Mouse (Mus musculus): ENCODE measurements around the gene Epn3. TPM values are rescaled to one million over a fixed set of nuclear protein-coding genes. Genes with fewer than 3 reads are reported as not detected.

Gene Epn3
- polyA plus RNA-seq, 1 experiment from 2014 or later, result 0.08 TPM

DNA sequence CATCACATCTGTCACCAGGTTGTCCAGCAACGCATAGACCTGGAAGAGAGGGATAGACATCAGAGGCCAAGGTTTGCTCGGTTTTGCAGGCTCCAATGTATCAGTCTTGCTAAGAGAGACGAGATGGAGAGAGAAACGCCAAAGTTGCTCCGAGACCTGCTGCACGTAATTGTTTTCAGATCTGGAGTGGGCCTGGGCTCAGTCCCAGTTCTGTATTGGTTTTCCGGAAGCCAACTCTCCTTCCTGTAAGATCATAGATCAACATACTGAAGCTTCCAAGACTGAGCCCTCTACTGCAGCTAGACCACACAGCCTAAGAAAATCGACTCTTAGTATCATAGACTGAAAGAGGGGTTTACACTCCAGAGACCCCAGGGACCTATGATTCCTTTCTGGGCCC lies 1.7 kb upstream of the Epn3 start:
- H3K4me2 ChIP-seq (ENCODE audit: low read depth, low read length), result no peak overlapping the region
- no peak overlapping the region for H3K4me3 ChIP-seq (ENCODE audit: low read depth, low read length)
- H3K9ac ChIP-seq (ENCODE audit: low read depth, low read length), result no peak overlapping the region
- H3K36me3 ChIP-seq (ENCODE audit: control insufficient read depth, insufficient read depth), result no peaks in the 10 kb centered on the region
- WGBS (ENCODE audit: insufficient replicate concordance), result 59% methylated on average over 8 of the region's 8 CpGs
- H3K4me1 ChIP-seq (ENCODE audit: control insufficient read depth, low read depth, low read length), result no peaks in the 10 kb centered on the region
- no peak for ATAC-seq (ENCODE audit: low read depth)
- H3K9me3 ChIP-seq (replicated peaks; ENCODE audit: control insufficient read depth, low read length), result no peaks in the 10 kb centered on the region
- peaks cover 36% of the 10 kb centered on the region for H3K27me3 ChIP-seq (ENCODE audit: control insufficient read depth, insufficient read depth, low read depth, low read length)
- H3K27ac ChIP-seq (ENCODE audit: low read length), result no peak overlapping the region

DNA sequence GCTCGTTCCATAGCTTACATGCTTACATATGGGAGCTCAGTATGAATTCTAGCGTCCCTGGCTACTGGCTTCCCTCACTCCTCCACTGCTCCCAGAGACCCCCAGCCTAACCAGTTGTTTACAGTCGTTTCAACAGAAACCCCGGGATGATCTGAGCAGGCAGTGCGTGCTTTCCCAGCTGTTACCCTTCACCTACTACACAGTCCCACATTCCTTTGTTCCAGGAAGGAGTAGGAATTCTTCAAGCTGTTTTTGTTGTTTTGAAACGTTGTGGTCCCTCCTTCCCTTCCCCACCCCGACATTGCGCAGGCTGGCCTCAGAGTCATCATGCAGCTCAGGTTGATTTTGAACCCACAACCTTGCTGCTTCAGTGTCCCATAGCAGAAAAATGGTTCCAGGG lies 588 bp upstream of the Epn3 start:
- Histone ChIP-seq H3K4me3 (ENCODE audit: low read depth, low read length) (no peak overlapping the region), H3K27ac (ENCODE audit: low read length) (no peak overlapping the region), H3K4me2 (ENCODE audit: low read depth, low read length) (no peak overlapping the region), H3K4me1 (ENCODE audit: control insufficient read depth, low read depth, low read length) (no peaks in the 10 kb centered on the region), H3K9me3 (replicated peaks; ENCODE audit: control insufficient read depth, low read length) (no peaks in the 10 kb centered on the region), H3K9ac (ENCODE audit: low read depth, low read length) (no peak overlapping the region), H3K27me3 (ENCODE audit: control insufficient read depth, insufficient read depth, low read depth, low read length) (peaks cover 36% of the 10 kb centered on the region), H3K36me3 (ENCODE audit: control insufficient read depth, insufficient read depth) (no peaks in the 10 kb centered on the region)
- ATAC-seq (ENCODE audit: low read depth), result no peak
- WGBS (ENCODE audit: insufficient replicate concordance), result 21% methylated on average over 8 of the region's 8 CpGs

DNA sequence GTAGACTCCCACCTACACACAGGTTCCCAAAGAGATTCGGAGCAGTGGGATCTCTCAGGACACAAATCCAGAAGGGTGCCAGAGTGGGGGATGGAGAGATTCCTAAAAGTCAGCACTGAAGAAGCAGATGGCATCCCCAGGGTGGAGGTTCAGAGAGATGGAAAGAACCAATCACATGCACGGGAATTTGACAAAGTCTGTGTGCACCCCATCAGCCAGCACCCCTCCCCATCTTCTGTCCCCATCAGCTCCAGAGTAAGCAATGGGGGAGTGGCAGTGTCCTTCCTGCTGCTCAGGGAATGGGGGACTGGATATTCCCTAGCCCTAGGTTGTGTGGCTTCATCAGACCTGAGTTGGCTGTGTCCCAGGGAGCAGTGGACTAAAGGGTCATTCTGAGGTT lies 739 bp downstream of the Epn3 start:
- no peak for ATAC-seq (ENCODE audit: low read depth)
- Histone ChIP-seq H3K27me3 (ENCODE audit: control insufficient read depth, insufficient read depth, low read depth, low read length) (peaks cover 36% of the 10 kb centered on the region), H3K9me3 (replicated peaks; ENCODE audit: control insufficient read depth, low read length) (no peaks in the 10 kb centered on the region), H3K4me2 (ENCODE audit: low read depth, low read length) (no peak overlapping the region), H3K9ac (ENCODE audit: low read depth, low read length) (no peak overlapping the region), H3K4me1 (ENCODE audit: control insufficient read depth, low read depth, low read length) (no peaks in the 10 kb centered on the region), H3K36me3 (ENCODE audit: control insufficient read depth, insufficient read depth) (no peaks in the 10 kb centered on the region), H3K4me3 (ENCODE audit: low read depth, low read length) (no peak overlapping the region), H3K27ac (ENCODE audit: low read length) (no peak overlapping the region)
- 10% methylated on average over 2 of the region's 2 CpGs for whole genome bisulfite sequencing (ENCODE audit: insufficient replicate concordance)

DNA sequence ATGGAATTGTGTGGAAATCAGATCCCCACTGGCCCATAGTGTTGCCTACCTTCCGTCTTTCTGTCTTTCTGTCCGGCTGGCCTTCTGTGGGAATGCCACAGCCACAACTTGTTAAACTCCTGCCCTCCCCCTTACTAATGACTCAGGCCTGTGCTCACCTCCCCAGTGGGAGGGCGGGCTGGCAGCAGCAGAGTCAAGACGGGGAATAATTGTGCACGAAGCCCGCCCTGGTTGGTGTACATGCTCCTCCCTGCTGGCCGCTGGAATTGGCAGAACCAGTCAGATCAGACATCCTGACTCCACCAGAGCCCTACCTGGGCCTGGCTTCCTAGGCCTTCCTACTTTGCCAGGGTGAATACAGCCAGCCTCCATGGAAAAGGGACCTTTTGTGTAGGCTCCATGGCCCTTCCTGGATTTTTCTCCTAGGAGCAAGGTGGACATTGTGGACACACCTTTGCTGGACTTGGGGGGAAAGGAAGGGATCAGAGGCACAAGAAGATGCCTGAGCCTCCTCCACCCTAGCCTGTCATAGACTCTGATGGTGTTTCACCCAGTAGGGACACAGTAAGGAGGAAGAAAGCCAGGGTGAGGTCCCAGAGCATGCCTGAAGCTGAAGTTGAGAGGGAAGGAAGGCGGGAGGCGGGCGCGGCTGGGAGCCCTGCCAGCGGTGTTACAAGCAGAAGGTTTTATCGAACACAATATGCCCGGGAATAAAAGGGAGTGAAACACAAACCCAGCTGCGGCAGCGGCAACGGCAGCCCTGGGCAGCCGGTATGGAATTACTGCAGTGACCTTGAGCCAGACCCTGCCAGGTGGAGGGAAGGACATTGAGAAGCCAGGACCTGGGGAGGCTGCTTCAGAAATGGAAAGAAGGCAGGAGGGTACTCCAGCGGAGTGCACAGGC lies 1.4 kb downstream of the Epn3 start:
- no peak overlapping the region for H3K9ac ChIP-seq (ENCODE audit: low read depth, low read length)
- H3K4me1 ChIP-seq (ENCODE audit: control insufficient read depth, low read depth, low read length), result no peaks in the 10 kb centered on the region
- H3K9me3 ChIP-seq (replicated peaks; ENCODE audit: control insufficient read depth, low read length), result no peaks in the 10 kb centered on the region
- WGBS (ENCODE audit: insufficient replicate concordance), result 29% methylated on average over 19 of the region's 19 CpGs
- no peak overlapping the region for H3K4me2 ChIP-seq (ENCODE audit: low read depth, low read length)
- ATAC-seq (ENCODE audit: low read depth), result no peak
- H3K36me3 ChIP-seq (ENCODE audit: control insufficient read depth, insufficient read depth), result no peaks in the 10 kb centered on the region
- no peak overlapping the region for H3K4me3 ChIP-seq (ENCODE audit: low read depth, low read length)
- no peak overlapping the region for H3K27ac ChIP-seq (ENCODE audit: low read length)
- peaks cover 36% of the 10 kb centered on the region for H3K27me3 ChIP-seq (ENCODE audit: control insufficient read depth, insufficient read depth, low read depth, low read length)

DNA sequence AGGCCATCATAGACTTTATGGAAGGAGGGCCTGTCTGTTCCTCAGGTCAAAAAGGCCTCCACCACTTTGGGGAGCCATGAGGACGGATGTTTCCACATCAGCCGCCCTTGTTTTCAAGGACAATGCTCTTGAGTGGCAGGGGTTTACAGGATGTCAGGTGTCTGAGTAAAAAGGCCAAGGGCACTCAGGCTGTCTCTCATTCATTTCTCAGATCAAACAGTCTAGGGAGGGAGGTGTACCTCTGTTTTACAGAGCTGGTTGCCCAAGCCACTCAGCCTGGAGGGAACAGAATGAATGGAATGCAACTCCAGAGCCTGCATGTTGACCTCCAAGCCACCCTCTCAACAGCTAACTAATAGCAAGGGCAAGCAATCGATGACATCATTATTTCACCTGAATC lies 4.4 kb downstream of the Epn3 start:
- no peaks in the 10 kb centered on the region for H3K4me1 ChIP-seq (ENCODE audit: control insufficient read depth, low read depth, low read length)
- H3K27ac ChIP-seq (ENCODE audit: low read length), result no peak overlapping the region
- no peak overlapping the region for H3K4me3 ChIP-seq (ENCODE audit: low read depth, low read length)
- H3K4me2 ChIP-seq (ENCODE audit: low read depth, low read length), result no peak overlapping the region
- no peak for ATAC-seq (ENCODE audit: low read depth)
- no peaks in the 10 kb centered on the region for H3K36me3 ChIP-seq (ENCODE audit: control insufficient read depth, insufficient read depth)
- 61% methylated on average over 3 of the region's 3 CpGs for WGBS (ENCODE audit: insufficient replicate concordance)
- no peaks in the 10 kb centered on the region for H3K9me3 ChIP-seq (replicated peaks; ENCODE audit: control insufficient read depth, low read length)
- peaks cover 47% of the 10 kb centered on the region for H3K27me3 ChIP-seq (ENCODE audit: control insufficient read depth, insufficient read depth, low read depth, low read length)
- no peak overlapping the region for H3K9ac ChIP-seq (ENCODE audit: low read depth, low read length)

DNA sequence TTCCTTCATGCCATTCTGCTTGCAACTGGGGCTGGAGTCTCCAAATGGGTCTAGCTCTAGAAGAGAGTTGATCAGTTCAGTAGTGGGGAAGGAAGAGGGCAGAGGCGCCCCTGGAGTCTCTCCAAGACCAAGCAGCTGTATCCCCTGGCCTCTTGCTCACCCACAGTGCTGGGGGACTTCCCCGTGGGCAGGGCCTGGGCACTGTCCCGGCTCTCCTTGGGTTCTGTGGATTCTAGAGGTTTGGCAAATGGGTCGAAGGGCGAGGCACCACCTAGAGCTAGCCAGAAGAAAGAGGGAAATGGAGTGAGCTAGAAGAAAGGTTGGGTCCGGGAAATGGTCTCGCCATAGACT lies 8.1 kb downstream of the Epn3 start:
- H3K4me2 ChIP-seq (ENCODE audit: low read depth, low read length), result no peak overlapping the region
- H3K4me3 ChIP-seq (ENCODE audit: low read depth, low read length), result no peak overlapping the region
- H3K36me3 ChIP-seq (ENCODE audit: control insufficient read depth, insufficient read depth), result no peaks in the 10 kb centered on the region
- no peak overlapping the region for H3K9ac ChIP-seq (ENCODE audit: low read depth, low read length)
- no peaks in the 10 kb centered on the region for H3K4me1 ChIP-seq (ENCODE audit: control insufficient read depth, low read depth, low read length)
- no peaks in the 10 kb centered on the region for H3K9me3 ChIP-seq (replicated peaks; ENCODE audit: control insufficient read depth, low read length)
- peaks cover 34% of the 10 kb centered on the region for H3K27me3 ChIP-seq (ENCODE audit: control insufficient read depth, insufficient read depth, low read depth, low read length)
- WGBS (ENCODE audit: insufficient replicate concordance), result 27% methylated on average over 7 of the region's 7 CpGs
- no peak for ATAC-seq (ENCODE audit: low read depth)
- no peak overlapping the region for H3K27ac ChIP-seq (ENCODE audit: low read length)

DNA sequence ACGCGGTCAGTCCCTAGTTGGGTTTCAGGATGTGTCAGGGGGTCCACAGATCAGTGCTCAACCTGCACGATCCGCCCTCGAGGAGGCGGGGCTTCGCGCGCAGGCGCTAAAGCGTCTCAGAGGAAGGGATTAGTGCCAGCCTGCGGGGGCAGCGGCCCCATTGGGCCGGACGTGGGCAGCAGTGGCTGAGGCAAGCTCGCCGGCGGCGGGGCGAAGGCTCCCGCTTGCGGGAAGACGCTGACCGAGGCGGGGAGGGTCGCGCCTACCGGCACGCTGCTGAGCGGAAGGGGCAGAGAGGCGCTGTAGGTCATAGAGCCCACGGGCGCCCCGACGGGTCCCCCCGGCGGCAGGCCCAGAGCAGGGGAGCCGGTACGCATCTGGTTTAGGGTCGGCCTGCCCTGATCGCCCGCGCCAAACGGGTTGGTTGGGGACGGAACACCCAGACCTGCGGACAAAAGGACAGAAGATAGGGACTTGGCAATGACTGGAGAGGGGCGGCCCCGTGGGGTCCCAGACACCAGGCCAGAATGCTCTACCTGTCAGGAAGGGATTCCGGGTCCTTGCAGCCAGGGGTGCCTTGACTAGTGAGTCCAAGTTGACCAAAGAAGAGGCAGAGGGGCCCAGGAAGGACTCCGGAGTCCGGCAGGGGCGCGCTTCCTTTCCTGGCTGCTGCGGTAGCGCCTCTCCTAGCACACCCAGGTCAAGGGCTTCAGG lies 8.6 kb downstream of the Epn3 start:
- H3K9ac ChIP-seq (ENCODE audit: low read depth, low read length), result no peak overlapping the region
- no peaks in the 10 kb centered on the region for H3K9me3 ChIP-seq (replicated peaks; ENCODE audit: control insufficient read depth, low read length)
- peak overlapping the region; percentile 58 for H3K4me2 ChIP-seq (ENCODE audit: low read depth, low read length)
- H3K4me1 ChIP-seq (ENCODE audit: control insufficient read depth, low read depth, low read length), result no peaks in the 10 kb centered on the region
- H3K27ac ChIP-seq (ENCODE audit: low read length), result no peak overlapping the region
- peak overlapping the region; percentile 44 for H3K4me3 ChIP-seq (ENCODE audit: low read depth, low read length)
- WGBS (ENCODE audit: insufficient replicate concordance), result 4% methylated on average over 55 of the region's 55 CpGs
- ATAC-seq (ENCODE audit: low read depth), result no peak
- H3K27me3 ChIP-seq (ENCODE audit: control insufficient read depth, insufficient read depth, low read depth, low read length), result peaks cover 37% of the 10 kb centered on the region
- no peaks in the 10 kb centered on the region for H3K36me3 ChIP-seq (ENCODE audit: control insufficient read depth, insufficient read depth)

DNA sequence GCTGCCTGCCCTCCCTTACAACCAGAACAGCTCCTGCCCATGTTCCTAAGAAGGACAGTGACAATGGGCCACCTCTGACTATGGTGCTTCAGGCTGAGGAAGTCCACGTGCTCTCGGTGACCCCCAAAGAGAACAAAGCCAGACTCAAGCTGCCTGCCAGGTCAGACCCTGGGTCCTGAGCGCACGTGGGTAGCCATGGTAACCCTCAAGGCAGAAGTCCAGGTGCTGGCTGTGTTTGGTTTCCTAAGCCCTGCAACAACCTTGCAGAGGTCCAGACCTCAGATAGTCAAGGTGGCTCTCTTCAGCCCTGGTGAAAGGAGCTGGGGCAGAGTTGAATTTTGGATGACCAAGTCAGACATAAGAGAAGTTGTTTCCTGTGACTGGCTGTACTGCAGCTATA lies 10.0 kb downstream of the Epn3 start:
- no peaks in the 10 kb centered on the region for H3K4me1 ChIP-seq (ENCODE audit: control insufficient read depth, low read depth, low read length)
- WGBS (ENCODE audit: insufficient replicate concordance), result 42% methylated on average over 4 of the region's 4 CpGs
- H3K4me3 ChIP-seq (ENCODE audit: low read depth, low read length), result no peak overlapping the region
- peaks cover 40% of the 10 kb centered on the region for H3K27me3 ChIP-seq (ENCODE audit: control insufficient read depth, insufficient read depth, low read depth, low read length)
- no peak overlapping the region for H3K27ac ChIP-seq (ENCODE audit: low read length)
- no peaks in the 10 kb centered on the region for H3K36me3 ChIP-seq (ENCODE audit: control insufficient read depth, insufficient read depth)
- H3K4me2 ChIP-seq (ENCODE audit: low read depth, low read length), result no peak overlapping the region
- no peak overlapping the region for H3K9ac ChIP-seq (ENCODE audit: low read depth, low read length)
- no peaks in the 10 kb centered on the region for H3K9me3 ChIP-seq (replicated peaks; ENCODE audit: control insufficient read depth, low read length)
- ATAC-seq (ENCODE audit: low read depth), result no peak
